Mouse (Mus musculus) adrenal gland, postnatal 36 days (tissue): ENCODE results near the gene Gm10668. TPM values are rescaled to one million over a fixed set of nuclear protein-coding genes. Genes with fewer than 3 reads are reported as not detected.
"Not testable (repeated sequence)": the region's sequence is repeated elsewhere in the genome, so short reads cannot be mapped to it uniquely, and the experiment has no call there.

Source experiments
- DNase-seq, 2 experiments: peaks; one replicate each; pipeline ENCODE4 v3.0.0; 2021; ENCODE audit warnings: mixed read lengths in 1 of 2
- long read RNA-seq, 2 experiments: library from polyadenylated mRNA; stranded (forward); transcript quantifications; one replicate each; pipeline ENCODE4 v2.0.0; 2021; ENCODE audit warnings: borderline sequencing depth in 2 of 2
- total RNA-seq, 2 experiments: library from RNA; stranded (reverse); gene quantifications; 2 replicates each; pipeline ENCODE4 v1.2.3; 2021

The Gm10668 gene
- total RNA-seq: not detected
- long read RNA-seq, experiment 1: 0 reads
- long read RNA-seq, experiment 2: 0 reads

DNA sequence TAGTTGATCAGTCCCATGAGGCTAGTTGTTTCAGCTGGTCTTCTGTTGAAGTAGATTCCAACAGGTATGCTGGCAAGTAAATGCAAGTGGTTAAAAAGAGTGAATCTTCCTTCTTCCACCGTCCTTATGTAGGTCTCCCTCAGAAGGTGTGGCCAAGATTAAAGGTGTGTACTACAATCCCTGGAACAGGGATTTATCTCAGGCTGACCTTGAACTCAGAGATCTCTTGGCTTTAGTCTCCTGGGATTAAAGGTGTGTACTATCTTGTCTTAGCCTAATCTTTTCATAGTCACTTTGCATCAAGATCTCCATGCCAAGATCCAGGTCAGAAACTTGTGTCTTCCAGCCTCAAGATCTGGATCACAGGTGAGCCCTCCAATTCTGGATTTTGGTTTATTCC, at the start of gene Gm10668:
TSS of gene Gm10668 (minus strand) at position 101 of the 400 bp plus-strand sequence.
- DNase-seq: not testable (repeated sequence)

DNA sequence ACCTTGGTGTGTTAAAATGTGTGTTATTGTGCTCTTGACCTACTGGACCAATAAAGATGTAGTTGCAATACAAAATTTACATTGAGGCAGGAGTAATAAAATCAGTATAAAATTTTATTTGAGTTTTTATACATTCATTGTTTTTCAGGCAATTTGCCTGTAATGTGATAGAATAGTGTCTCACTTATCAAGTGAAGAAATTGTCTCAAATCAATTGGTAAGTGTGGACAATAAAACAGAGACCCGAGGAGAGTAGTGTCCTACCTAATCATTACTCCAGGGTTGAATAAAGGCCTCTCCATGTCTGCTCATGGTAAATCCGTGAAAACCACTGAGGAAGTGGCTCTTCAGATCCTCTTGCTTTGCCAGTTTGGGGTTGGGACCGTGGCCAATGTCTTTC, 40.5 kb upstream of the Gm10668 start, which contains the start of gene Vmn1r112:
TSS of gene Vmn1r112 (plus strand) at position 301 of the 400 bp plus-strand sequence.
- not testable (repeated sequence) for DNase-seq

DNA sequence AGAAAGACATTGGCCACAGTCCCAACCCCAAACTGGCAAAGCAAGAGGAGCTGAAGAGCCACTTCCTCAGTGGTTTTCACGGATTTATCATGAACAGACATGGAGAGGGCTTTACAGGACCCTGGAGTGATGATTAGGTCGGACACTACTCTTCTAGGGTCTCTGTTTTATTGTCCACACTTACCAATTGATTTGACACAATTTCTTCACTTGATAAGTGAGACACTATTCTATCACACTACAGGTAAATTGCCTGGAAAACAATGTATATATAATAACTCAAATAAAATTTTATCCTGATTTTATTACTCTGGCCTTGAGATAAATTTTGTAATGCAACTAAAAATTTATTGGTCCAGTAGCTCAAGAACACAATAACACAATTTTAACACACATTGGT, 27.3 kb downstream of the Gm10668 start, which contains the start of gene Vmn1r111:
TSS of gene Vmn1r111 (minus strand) at position 101 of the 400 bp plus-strand sequence.
- DNase-seq: not testable (repeated sequence)

Other genes with a start within 250 kb of the Gm10668 start
- not detected for gene Vmn1r103, start 220.1 kb downstream of the Gm10668 start, total RNA-seq
- not detected for gene Vmn1r104, start 196.8 kb downstream of the Gm10668 start, total RNA-seq
- not detected for gene Gm5726, start 184.9 kb downstream of the Gm10668 start, total RNA-seq
- gene Gm4141, start 154.4 kb downstream of the Gm10668 start, total RNA-seq: not detected
- gene Gm4513, start 131.6 kb downstream of the Gm10668 start, total RNA-seq: not detected
- not detected for gene Vmn1r107, start 61.7 kb downstream of the Gm10668 start, total RNA-seq
- not detected for gene Vmn1r111, start 27.4 kb downstream of the Gm10668 start, total RNA-seq
- gene Vmn1r112, start 40.6 kb upstream of the Gm10668 start, total RNA-seq: not detected
- not detected for gene Vmn1r113, start 56.7 kb upstream of the Gm10668 start, total RNA-seq
- gene Vmn1r114, start 81.6 kb upstream of the Gm10668 start, total RNA-seq: not detected
- not detected for gene Vmn1r115, start 114.4 kb upstream of the Gm10668 start, total RNA-seq
- gene Vmn1r116, start 141.6 kb upstream of the Gm10668 start, total RNA-seq: not detected
- gene Vmn1r117, start 153.5 kb upstream of the Gm10668 start, total RNA-seq: not detected
- gene Vmn1r118, start 181.7 kb upstream of the Gm10668 start, total RNA-seq: not detected